8 mouse cellular contexts compared by ENCODE assay signal in genomic region chr9:121642001-121642400, GRCm38 (mm10). TPM values are rescaled to one million over a fixed set of nuclear protein-coding genes. Genes with fewer than 3 reads are reported as not detected.
DNase-seq lines count a peak whose midpoint lies in the region; ATAC-seq lines count a peak whose summit lies in the region.

Lyzl4 (minus strand) TSS chr9:121642096.

- peak within 1 kb of the TSS; percentile 37 for H3K4me3 ChIP-seq in intestine, embryonic 14.5 days (ENCODE audit: low read depth, low read length)

- 1% methylated on average over 26 of the region's 26 CpGs for WGBS in intestine, embryonic 14.5 days

- peak; percentile 67 for ATAC-seq in common myeloid progenitor, adult 5-6 weeks (replicated peaks; ENCODE audit: low read depth, poor library complexity, severe bottlenecking)
- peak; percentile 80 for ATAC-seq in intestine, embryonic 14.5 days (replicated peaks; ENCODE audit: low FRiP score, low TSS enrichment, low read depth)
- peak; percentile 58 for ATAC-seq in megakaryocyte progenitor cell, adult 5-6 weeks (replicated peaks; ENCODE audit: poor library complexity)

- intact Hi-C loops in left cerebral cortex, postnatal 14 days (cut with DNase I), result loop anchor here (5.0 kb wide), 1 partner anchor 35 kb away; no protein-coding TSS in a partner anchor

- no peak within 1 kb of the TSS for H3K27ac ChIP-seq in intestine, embryonic 14.5 days (ENCODE audit: low read depth)

- H3K27me3 ChIP-seq in intestine, embryonic 14.5 days (replicated peaks; ENCODE audit: control insufficient read depth, insufficient read depth, low read length), result peaks cover 54% of the 10 kb centered on the region

- peak within 1 kb of the TSS; percentile 39 for H3K9ac ChIP-seq in intestine, embryonic 14.5 days (ENCODE audit: low read length)

- no peaks in the 10 kb centered on the region for H3K9me3 ChIP-seq in intestine, embryonic 14.5 days (ENCODE audit: control insufficient read depth, low read length)

- no peaks in the 10 kb centered on the region for H3K36me3 ChIP-seq in intestine, embryonic 14.5 days (ENCODE audit: control insufficient read depth, insufficient read depth, low read length)

- peak within 1 kb of the TSS; percentile 66 for H3K4me2 ChIP-seq in intestine, embryonic 14.5 days (ENCODE audit: low read length)

- peak; percentile 4 for DNase-seq in WW6 (ENCODE audit: low read depth, low spot score)
- peak; percentile 68 for DNase-seq in gastrocnemius, postnatal 25 days
- peak; percentile 91 for DNase-seq in intestine, embryonic 14.5 days (ENCODE audit: low spot score)
- DNase-seq in left cerebral cortex, postnatal 14 days (ENCODE audit: low spot score in 2 of 2), result peak; percentile 77 to 81
- peak; percentile 72 for DNase-seq in right cerebral cortex, postnatal 36 days (ENCODE audit: low spot score in 2 of 2)
- DNase-seq in urinary bladder, postnatal 36 days (ENCODE audit: low spot score in 2 of 2), result peak; percentile 82 to 83

- peaks cover 9% of the 10 kb centered on the region for H3K4me1 ChIP-seq in intestine, embryonic 14.5 days (replicated peaks; ENCODE audit: control insufficient read depth, insufficient read depth, low read length)

RNA-seq across cellular contexts. Expression of gene Lyzl4, which starts in this region (rescaled TPM):
- total RNA-seq in common myeloid progenitor, adult 5-6 weeks (2017), result not detected in 2 replicates
- total RNA-seq in gastrocnemius, postnatal 25 days (2021), result not detected
- not detected in 2 replicates for polyA plus RNA-seq in intestine, embryonic 14.5 days (2014; fragmentation: Nextera tagmentation; extraction: Ambion mirVana)
- 1 to 10 TPM in 1 of 2 experiments, under 1 TPM in 1; 0.97 to 1.2 TPM for total RNA-seq in left cerebral cortex, postnatal 14 days (2021)
- not detected in 2 replicates for total RNA-seq in megakaryocyte progenitor cell, adult 5-6 weeks (2015)
- not detected in 2 replicates for total RNA-seq in megakaryocyte progenitor cell, adult 5-6 weeks (2017)

Comparison
In these comparisons a context has a peak if more than half of its experiments do, and no peak if none do; other contexts are left out.
1. Peak in ATAC-seq in common myeloid progenitor, adult 5-6 weeks; RNA of the gene not detected or under 1 TPM.
2. Peak in DNase-seq in gastrocnemius, postnatal 25 days; RNA of the gene not detected or under 1 TPM.
3. Peak in DNase-seq, ATAC-seq, H3K4me3 ChIP-seq, H3K9ac ChIP-seq and H3K4me2 ChIP-seq in intestine, embryonic 14.5 days; RNA of the gene not detected or under 1 TPM.
4. Peak in ATAC-seq in megakaryocyte progenitor cell, adult 5-6 weeks; RNA of the gene not detected or under 1 TPM.
5. DNase-seq: peak in every context shown above with its lines; median percentile 91 in intestine, embryonic 14.5 days; 82 in urinary bladder, postnatal 36 days; 79 in left cerebral cortex, postnatal 14 days; 72 in right cerebral cortex, postnatal 36 days; 68 in gastrocnemius, postnatal 25 days; 4 in WW6.